ENCODE assay signal across 23 mouse cellular contexts in genomic region chr2:94945646-94946045, GRCm38 (mm10).
DNase-seq lines count a peak whose midpoint lies in the region; ATAC-seq and TF ChIP-seq lines count a peak whose summit lies in the region.
"Had no signal": no experiment of that assay in that cellular context is flagged by ENCODE, and none has a peak within 500 bp of the region (broad histone marks: within the 10 kb centered on the region; RNA-seq: fewer than 3 reads in every experiment).

No protein-coding gene starts in this region.

- no peak for DNase-seq in forebrain, embryonic 11.5 days (ENCODE audit: low spot score)
- peak; percentile 8 for DNase-seq in midbrain, postnatal 0 days (ENCODE audit: low spot score)
- no peak for DNase-seq in midbrain, embryonic 10.5 days (ENCODE audit: low spot score)
- peak; percentile 28 for DNase-seq in brain, embryonic 18.5 days (ENCODE audit: low read depth, low spot score)
- DNase-seq in layer of hippocampus, adult 9-10 months (ENCODE audit: low spot score): no peak
- DNase-seq: adrenal gland, adult 2 months; adrenal gland, postnatal 14 days; cerebellum, adult 11 months; cerebellum, adult 2 months; cerebellum, adult 9-11 months; cerebellum, postnatal 25 days; gastrocnemius, postnatal 14 days; heart, adult 11 months; kidney, adult 18-20 months had no signal

- H3K4me2 ChIP-seq in forebrain, embryonic 16.5 days (ENCODE audit: low read length): no peak overlapping the region
- no peak overlapping the region for H3K4me2 ChIP-seq in forebrain, embryonic 11.5 days (ENCODE audit: low read depth, low read length, severe bottlenecking)
- H3K4me2 ChIP-seq in midbrain, postnatal 0 days (ENCODE audit: low read depth, low read length, poor library complexity, severe bottlenecking): no peak overlapping the region
- H3K4me2 ChIP-seq: embryonic facial prominence, embryonic 12.5 days; embryonic facial prominence, embryonic 15.5 days; heart, embryonic 11.5 days; hindbrain, embryonic 12.5 days; hindbrain, embryonic 15.5 days had no signal

- no peaks in the 10 kb centered on the region for H3K36me3 ChIP-seq in forebrain, embryonic 16.5 days (ENCODE audit: control insufficient read depth, insufficient read depth)
- H3K36me3 ChIP-seq in forebrain, embryonic 11.5 days (ENCODE audit: control insufficient read depth, insufficient read depth, low read length): no peaks in the 10 kb centered on the region
- no peaks in the 10 kb centered on the region for H3K36me3 ChIP-seq in midbrain, postnatal 0 days (ENCODE audit: insufficient read depth, low read length)
- no peaks in the 10 kb centered on the region for H3K36me3 ChIP-seq in midbrain, embryonic 10.5 days
- H3K36me3 ChIP-seq: embryonic facial prominence, embryonic 12.5 days; embryonic facial prominence, embryonic 15.5 days; hindbrain, embryonic 12.5 days; hindbrain, embryonic 15.5 days had no signal

- H3K9ac ChIP-seq in forebrain, embryonic 16.5 days (replicated peaks; ENCODE audit: low read depth, low read length): no peak overlapping the region
- no peak overlapping the region for H3K9ac ChIP-seq in forebrain, embryonic 11.5 days (ENCODE audit: low read length)
- H3K9ac ChIP-seq in midbrain, postnatal 0 days (replicated peaks; ENCODE audit: low read length, poor library complexity, severe bottlenecking): no peak overlapping the region
- H3K9ac ChIP-seq: embryonic facial prominence, embryonic 12.5 days; embryonic facial prominence, embryonic 15.5 days; hindbrain, embryonic 12.5 days; hindbrain, embryonic 15.5 days had no signal

- H3K9me3 ChIP-seq in forebrain, embryonic 16.5 days (ENCODE audit: control insufficient read depth, low read length): no peaks in the 10 kb centered on the region
- no peaks in the 10 kb centered on the region for H3K9me3 ChIP-seq in forebrain, embryonic 11.5 days (ENCODE audit: control insufficient read depth, low read length)
- no peaks in the 10 kb centered on the region for H3K9me3 ChIP-seq in midbrain, postnatal 0 days (ENCODE audit: low read length)
- H3K9me3 ChIP-seq in midbrain, embryonic 10.5 days (replicated peaks): no peaks in the 10 kb centered on the region
- H3K9me3 ChIP-seq: embryonic facial prominence, embryonic 12.5 days; embryonic facial prominence, embryonic 15.5 days; hindbrain, embryonic 12.5 days; hindbrain, embryonic 15.5 days had no signal

- H3K4me1 ChIP-seq in forebrain, embryonic 16.5 days (replicated peaks; ENCODE audit: control insufficient read depth, insufficient read depth, low read length): peaks cover 3% of the 10 kb centered on the region; the same call in 1 of the 2 replicates
- H3K4me1 ChIP-seq in forebrain, embryonic 11.5 days (replicated peaks; ENCODE audit: control insufficient read depth, insufficient read depth, low read length): no peaks in the 10 kb centered on the region
- no peaks in the 10 kb centered on the region for H3K4me1 ChIP-seq in midbrain, postnatal 0 days (ENCODE audit: insufficient read depth, low read length)
- no peaks in the 10 kb centered on the region for H3K4me1 ChIP-seq in midbrain, embryonic 10.5 days
- H3K4me1 ChIP-seq: embryonic facial prominence, embryonic 12.5 days; embryonic facial prominence, embryonic 15.5 days; hindbrain, embryonic 12.5 days; hindbrain, embryonic 15.5 days had no signal

- ATAC-seq in forebrain, embryonic 16.5 days: peak; percentile 52
- ATAC-seq in forebrain, embryonic 11.5 days (replicated peaks; ENCODE audit: low FRiP score): no peak
- no peak for ATAC-seq in midbrain, postnatal 0 days (ENCODE audit: low FRiP score)
- ATAC-seq: CD4-positive, CD25-positive, alpha-beta regulatory T cell, adult 4 months; inflammation-experienced regulatory T-cells, adult 6 months; intestine, embryonic 16.5 days had no signal

- H3K27me3 ChIP-seq in forebrain, embryonic 16.5 days (replicated peaks; ENCODE audit: control insufficient read depth, insufficient read depth, low read length): no peaks in the 10 kb centered on the region
- no peaks in the 10 kb centered on the region for H3K27me3 ChIP-seq in forebrain, embryonic 11.5 days (ENCODE audit: control insufficient read depth, insufficient read depth, low read length)
- H3K27me3 ChIP-seq in midbrain, postnatal 0 days (ENCODE audit: insufficient read depth, low read length): no peaks in the 10 kb centered on the region
- H3K27me3 ChIP-seq in midbrain, embryonic 10.5 days (ENCODE audit: low read depth, poor library complexity, severe bottlenecking): no peaks in the 10 kb centered on the region
- H3K27me3 ChIP-seq: embryonic facial prominence, embryonic 12.5 days; embryonic facial prominence, embryonic 15.5 days; hindbrain, embryonic 12.5 days; hindbrain, embryonic 15.5 days had no signal

- no peak for TF ChIP-seq CTCF in midbrain, postnatal 0 days (IDR thresholded peaks at IDR 0.05)

- H3K4me3 ChIP-seq in forebrain, embryonic 16.5 days (replicated peaks; ENCODE audit: low read length): no peak overlapping the region
- H3K4me3 ChIP-seq in forebrain, embryonic 11.5 days (ENCODE audit: low read depth, low read length): no peak overlapping the region
- H3K4me3 ChIP-seq in midbrain, postnatal 0 days (ENCODE audit: low read depth, low read length): no peak overlapping the region
- no peak overlapping the region for H3K4me3 ChIP-seq in midbrain, embryonic 10.5 days
- H3K4me3 ChIP-seq: embryonic facial prominence, embryonic 12.5 days; embryonic facial prominence, embryonic 15.5 days; hindbrain, embryonic 12.5 days; hindbrain, embryonic 15.5 days had no signal

- H3K27ac ChIP-seq in forebrain, embryonic 16.5 days (ENCODE audit: low read length): no peak overlapping the region
- H3K27ac ChIP-seq in forebrain, embryonic 11.5 days (ENCODE audit: low read depth, low read length): no peak overlapping the region
- no peak overlapping the region for H3K27ac ChIP-seq in midbrain, postnatal 0 days (ENCODE audit: low read depth, low read length)
- H3K27ac ChIP-seq in midbrain, embryonic 10.5 days (replicated peaks): no peak overlapping the region
- H3K27ac ChIP-seq: embryonic facial prominence, embryonic 12.5 days; embryonic facial prominence, embryonic 15.5 days; hindbrain, embryonic 12.5 days; hindbrain, embryonic 15.5 days had no signal

Comparison
In these comparisons a context has a peak if more than half of its experiments do, and no peak if none do; other contexts are left out.
1. DNase-seq: peak in midbrain, postnatal 0 days (single experiment) and brain, embryonic 18.5 days (single experiment); none in forebrain, embryonic 11.5 days (single experiment), midbrain, embryonic 10.5 days (single experiment) and layer of hippocampus, adult 9-10 months (single experiment).